28 mouse cellular contexts compared by ENCODE assay signal in the genomic region with DNA sequence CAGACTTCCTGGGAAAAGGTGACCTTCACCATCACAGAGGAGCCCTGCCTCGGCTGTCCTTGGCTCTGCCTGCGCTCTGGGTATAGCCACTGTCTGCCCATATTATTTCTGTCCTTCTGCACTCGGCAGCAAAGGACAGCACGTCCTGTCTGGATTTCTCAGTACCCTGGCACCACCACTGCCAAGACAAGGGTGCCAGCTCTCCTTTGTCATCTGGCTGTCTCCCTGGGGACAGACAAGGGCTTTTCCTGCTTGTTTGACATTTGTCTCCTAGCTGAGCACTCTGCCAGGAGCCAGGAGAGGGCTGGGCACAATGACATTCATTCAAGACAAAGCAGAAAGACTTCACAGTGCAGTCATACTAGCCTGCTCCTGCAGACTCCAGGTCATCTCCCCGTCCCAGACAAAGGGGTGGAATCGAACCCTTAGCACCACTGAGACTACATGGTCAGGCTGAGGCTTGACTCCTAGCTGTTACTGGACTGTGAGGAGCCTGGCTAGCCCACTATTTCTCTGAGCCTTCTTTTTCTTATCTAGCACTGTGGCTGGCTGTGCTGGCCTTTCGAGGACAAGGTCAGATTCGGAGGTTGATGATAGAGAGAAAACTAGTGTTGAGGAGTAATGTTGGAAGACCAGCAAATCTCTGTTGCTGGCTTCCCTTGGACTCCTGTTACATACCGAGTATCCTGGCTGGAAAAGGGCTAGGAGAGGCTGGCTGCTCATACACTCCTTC. TPM values are rescaled to one million over a fixed set of nuclear protein-coding genes. Genes with fewer than 3 reads are reported as not detected.
DNase-seq lines count a peak whose midpoint lies in the region; ATAC-seq and TF ChIP-seq lines count a peak whose summit lies in the region.
"Had no signal": no experiment of that assay in that cellular context is flagged by ENCODE, and none has a peak within 500 bp of the region (broad histone marks: within the 10 kb centered on the region; RNA-seq: fewer than 3 reads in every experiment).

No protein-coding gene starts in this region.

- H3K27ac ChIP-seq in hindbrain, embryonic 16.5 days (ENCODE audit: low read depth, low read length) = no peak overlapping the region
- no peak overlapping the region for H3K27ac ChIP-seq in hindbrain, embryonic 12.5 days
- H3K27ac ChIP-seq: embryonic facial prominence, embryonic 13.5 days; forebrain, embryonic 13.5 days; gastrocnemius, adult 2 months; kidney, embryonic 15.5 days; limb, embryonic 13.5 days; liver, embryonic 12.5 days; midbrain, embryonic 10.5 days; neural tube, embryonic 15.5 days; stomach, postnatal 0 days had no signal

- peaks cover 10% of the 10 kb centered on the region for H3K4me1 ChIP-seq in hindbrain, embryonic 16.5 days (ENCODE audit: control insufficient read depth, insufficient read depth, low read depth, low read length)
- H3K4me1 ChIP-seq in hindbrain, embryonic 12.5 days = peaks cover 24% of the 10 kb centered on the region
- H3K4me1 ChIP-seq: liver, embryonic 12.5 days had no signal

- no peaks in the 10 kb centered on the region for H3K27me3 ChIP-seq in hindbrain, embryonic 16.5 days (replicated peaks; ENCODE audit: control insufficient read depth, insufficient read depth, low read length)
- peaks cover 38% of the 10 kb centered on the region for H3K27me3 ChIP-seq in hindbrain, embryonic 12.5 days
- H3K27me3 ChIP-seq: Patski had no signal

- 52% methylated on average over 9 of the region's 9 CpGs for WGBS in hindbrain, embryonic 16.5 days
- 73% methylated on average over 9 of the region's 9 CpGs for WGBS in hindbrain, embryonic 12.5 days

- no peak for TF ChIP-seq CTCF in brain, embryonic 14.5 days (IDR thresholded peaks at IDR 0.05; ENCODE audit: borderline replicate concordance, extremely low read depth, insufficient read depth, insufficient read length)

- no peak overlapping the region for H3K4me3 ChIP-seq in hindbrain, embryonic 16.5 days (ENCODE audit: low read length)
- H3K4me3 ChIP-seq in hindbrain, embryonic 12.5 days = no peak overlapping the region
- H3K4me3 ChIP-seq: embryonic facial prominence, embryonic 13.5 days; forebrain, embryonic 13.5 days; gastrocnemius, adult 2 months; kidney, embryonic 15.5 days; limb, embryonic 13.5 days; liver, embryonic 12.5 days; midbrain, embryonic 10.5 days; neural tube, embryonic 15.5 days had no signal

- peak; percentile 57 to 84 for DNase-seq in heart, adult 18-20 months
- no peak for DNase-seq in heart, postnatal 4 days
- peak; percentile 50 for DNase-seq in adrenal gland, adult 8-10 months
- DNase-seq in brain, embryonic 14.5 days (ENCODE audit: low read depth) = peak; percentile 41
- no peak for DNase-seq in frontal cortex, postnatal 10 days (ENCODE audit: low spot score in 2 of 2)
- DNase-seq: cerebellum, adult 2 months; cerebellum, postnatal 25 days; gastrocnemius, adult 2 months; kidney, adult 11 months; kidney, postnatal 36 days; layer of hippocampus, postnatal 36 days; lung, adult 18-20 months; lung, postnatal 10 days; thymus, adult 2 months; thymus, postnatal 4 days had no signal

- no peak overlapping the region for H3K4me2 ChIP-seq in hindbrain, embryonic 16.5 days (ENCODE audit: low read length)
- H3K4me2 ChIP-seq in hindbrain, embryonic 12.5 days (replicated peaks) = no peak overlapping the region
- H3K4me2 ChIP-seq: embryonic facial prominence, embryonic 13.5 days; forebrain, embryonic 13.5 days; kidney, embryonic 15.5 days; limb, embryonic 13.5 days; liver, embryonic 12.5 days; neural tube, embryonic 15.5 days had no signal

- H3K9me3 ChIP-seq in hindbrain, embryonic 16.5 days (ENCODE audit: control insufficient read depth, low read length) = no peaks in the 10 kb centered on the region
- no peaks in the 10 kb centered on the region for H3K9me3 ChIP-seq in hindbrain, embryonic 12.5 days (replicated peaks)
- H3K9me3 ChIP-seq: embryonic facial prominence, embryonic 13.5 days; forebrain, embryonic 13.5 days; kidney, embryonic 15.5 days; limb, embryonic 13.5 days; liver, embryonic 12.5 days; midbrain, embryonic 10.5 days; neural tube, embryonic 15.5 days had no signal

- TF ChIP-seq POLR2A in brain, embryonic 14.5 days (IDR thresholded peaks at IDR 0.05; ENCODE audit: borderline replicate concordance, extremely low read depth, insufficient read depth, insufficient read length, poor library complexity, severe bottlenecking) = no peak

- ATAC-seq in hindbrain, embryonic 16.5 days = peak; percentile 28; the same call in 1 of the 2 replicates
- no peak for ATAC-seq in hindbrain, embryonic 12.5 days (ENCODE audit: low FRiP score)
- ATAC-seq: CD4-positive, CD25-positive, alpha-beta regulatory T cell, adult 4 months; forebrain, embryonic 13.5 days; liver, embryonic 12.5 days; Patski had no signal

- H3K36me3 ChIP-seq in hindbrain, embryonic 16.5 days (ENCODE audit: control insufficient read depth, insufficient read depth, low read length) = no peaks in the 10 kb centered on the region
- H3K36me3 ChIP-seq in hindbrain, embryonic 12.5 days = no peaks in the 10 kb centered on the region
- H3K36me3 ChIP-seq: embryonic facial prominence, embryonic 13.5 days; kidney, embryonic 15.5 days; limb, embryonic 13.5 days; liver, embryonic 12.5 days; midbrain, embryonic 10.5 days; neural tube, embryonic 15.5 days had no signal

- no peak overlapping the region for H3K9ac ChIP-seq in hindbrain, embryonic 16.5 days (ENCODE audit: low read depth, low read length)
- H3K9ac ChIP-seq in hindbrain, embryonic 12.5 days = no peak overlapping the region
- H3K9ac ChIP-seq: embryonic facial prominence, embryonic 13.5 days; forebrain, embryonic 13.5 days; kidney, embryonic 15.5 days; limb, embryonic 13.5 days; liver, embryonic 12.5 days; neural tube, embryonic 15.5 days had no signal

RNA-seq across cellular contexts. Expression of gene Cdh22, which starts 46.8 kb away (rescaled TPM):
- 1 to 10 TPM in 1 of 2 experiments, under 1 TPM in 1; 0.52 to 1.0 TPM for total RNA-seq in heart, adult 18-20 months (2021)
- under 1 TPM; 0.24 to 0.27 TPM for total RNA-seq in heart, postnatal 4 days (2021)
- 11.0 and 13.1 TPM in 2 replicates for polyA plus RNA-seq in hindbrain, embryonic 16.5 days (2015; fragmentation: Nextera tagmentation; extraction: Ambion mirVana)
- 12.3 and 13.5 TPM in 2 replicates for polyA plus RNA-seq in hindbrain, embryonic 12.5 days (2016; fragmentation: Nextera tagmentation; extraction: Ambion mirVana)
- total RNA-seq in adrenal gland, adult 8-10 months (2022) = 1 to 10 TPM; 1.8 to 3.5 (median 2.5) TPM
- polyA plus RNA-seq in brain, embryonic 14.5 days (2012; rRNA removed) = 14.7 and 25.7 TPM in 2 replicates
- polyA plus RNA-seq: CD4-positive, CD25-positive, alpha-beta regulatory T cell, adult 4 months; gonadal fat pad, adult 2 months; Patski had no signal

Comparison
In these comparisons a context has a peak if more than half of its experiments do, and no peak if none do; other contexts are left out.
1. DNase-seq: peak in heart, adult 18-20 months (2 of 2), adrenal gland, adult 8-10 months (single experiment) and brain, embryonic 14.5 days (single experiment); none in heart, postnatal 4 days (single experiment) and frontal cortex, postnatal 10 days (0 of 2).